Mouse (Mus musculus): ENCODE results near the gene 1110051M20Rik. TPM values are rescaled to one million over a fixed set of nuclear protein-coding genes. Genes with fewer than 3 reads are reported as not detected.
A peak's percentile ranks its signal among the peaks of the same experiment; 100 is the strongest.

Gene 1110051M20Rik
- polyA plus RNA-seq, 1 experiment = 45.5 TPM

DNA sequence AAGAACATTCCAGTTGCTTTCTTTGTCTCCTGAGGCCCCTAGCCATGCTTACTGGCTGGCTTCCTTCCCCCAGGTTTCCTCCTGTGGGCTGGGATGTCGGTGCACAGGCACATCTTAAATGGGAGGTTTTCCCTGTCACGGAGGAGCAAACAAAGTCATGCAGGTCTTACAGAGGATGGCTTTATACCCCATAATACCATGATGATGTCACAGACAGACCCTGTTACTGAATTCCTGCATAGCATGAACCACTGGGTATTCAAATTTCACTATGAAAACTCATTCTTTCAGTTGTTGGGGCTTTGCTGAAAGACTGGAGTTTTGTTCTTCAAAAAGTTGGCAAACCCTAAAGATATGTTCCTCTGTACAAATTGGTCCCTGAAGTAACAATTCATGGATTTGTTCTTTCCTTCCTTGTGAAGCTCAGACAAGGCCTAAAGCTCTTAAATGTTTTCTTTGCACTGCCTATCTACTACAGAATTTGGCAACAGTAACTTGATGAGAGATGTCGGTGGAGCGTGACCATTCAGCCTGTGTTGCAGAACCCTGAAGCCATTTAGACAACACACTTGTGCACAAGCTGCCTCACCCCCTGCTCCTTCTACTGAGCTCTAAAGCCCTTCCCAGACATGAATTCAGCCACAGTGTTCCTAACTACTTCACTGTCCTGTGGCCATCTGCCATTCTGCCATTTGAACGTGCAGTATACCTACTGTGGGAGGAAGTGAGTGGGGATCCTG lies 57.8 kb downstream of the 1110051M20Rik start:
- H3K4me2 ChIP-seq (ENCODE audit: low read depth) = no peak overlapping the region
- H3K27me3 ChIP-seq (ENCODE audit: control insufficient read depth, insufficient read depth, insufficient read length) = no peaks in the 10 kb centered on the region
- TF ChIP-seq TCF3 (IDR thresholded peaks at IDR 0.05; ENCODE audit: insufficient read length, low read depth) = no peak
- no peak for TF ChIP-seq MYOG (IDR thresholded peaks at IDR 0.05; ENCODE audit: control insufficient read depth in 1 of 3, insufficient read depth in 1 of 3, insufficient read length in 2 of 3, low read depth in 2 of 3)
- no peak for TF ChIP-seq SRF (IDR thresholded peaks at IDR 0.05; ENCODE audit: control insufficient read depth, insufficient read length, low read depth)
- no peak for TF ChIP-seq USF1 (IDR thresholded peaks at IDR 0.05; ENCODE audit: low read depth)
- no peak for TF ChIP-seq REST (IDR thresholded peaks at IDR 0.05; ENCODE audit: insufficient read depth, insufficient read length)
- TF ChIP-seq MYOD1 (IDR thresholded peaks at IDR 0.05; ENCODE audit: control insufficient read depth in 1 of 3, insufficient read length in 2 of 3, low read depth in 2 of 3) = no peak
- no peak for TF ChIP-seq E2F4 (IDR thresholded peaks at IDR 0.05; ENCODE audit: insufficient read depth)
- no peak for TF ChIP-seq MAX (IDR thresholded peaks at IDR 0.05; ENCODE audit: low read depth)
- TF ChIP-seq POLR2AphosphoS2 (IDR thresholded peaks at IDR 0.05; ENCODE audit: insufficient read length, low read depth) = no peak
- TF ChIP-seq CEBPB (IDR thresholded peaks at IDR 0.05; ENCODE audit: insufficient read depth, poor library complexity, severe bottlenecking) = no peak
- TF ChIP-seq POLR2A (IDR thresholded peaks at IDR 0.05; ENCODE audit: insufficient read length, low read depth) = no peak
- no peak for TF ChIP-seq TCF12 (IDR thresholded peaks at IDR 0.05; ENCODE audit: insufficient read depth, poor library complexity, severe bottlenecking)
- no peak overlapping the region for H3K4me3 ChIP-seq
- H3ac ChIP-seq (ENCODE audit: control insufficient read depth, insufficient read length) = no peak overlapping the region
- no peaks in the 10 kb centered on the region for H3K79me2 ChIP-seq (ENCODE audit: control insufficient read depth, insufficient read depth)
- no peaks in the 10 kb centered on the region for H3K36me3 ChIP-seq (ENCODE audit: control insufficient read depth, insufficient read depth)

- H3ac ChIP-seq (ENCODE audit: control insufficient read depth, insufficient read length) = no peak overlapping the region
- no peak overlapping the region for H3K4me3 ChIP-seq
- no peaks in the 10 kb centered on the region for H3K27me3 ChIP-seq (ENCODE audit: control insufficient read depth, insufficient read depth, insufficient read length)
- no peak for TF ChIP-seq USF1 (IDR thresholded peaks at IDR 0.05; ENCODE audit: low read depth)
- TF ChIP-seq MYOD1 (IDR thresholded peaks at IDR 0.05; ENCODE audit: control insufficient read depth in 1 of 3, insufficient read length in 2 of 3, low read depth in 2 of 3) = peak in 1 of 3 experiments; percentile 66
- no peak for TF ChIP-seq REST (IDR thresholded peaks at IDR 0.05; ENCODE audit: insufficient read depth, insufficient read length)
- no peak for TF ChIP-seq POLR2AphosphoS2 (IDR thresholded peaks at IDR 0.05; ENCODE audit: insufficient read length, low read depth)
- TF ChIP-seq CEBPB (IDR thresholded peaks at IDR 0.05; ENCODE audit: insufficient read depth, poor library complexity, severe bottlenecking) = no peak
- TF ChIP-seq POLR2A (IDR thresholded peaks at IDR 0.05; ENCODE audit: insufficient read length, low read depth) = no peak
- TF ChIP-seq MYOG (IDR thresholded peaks at IDR 0.05; ENCODE audit: control insufficient read depth in 1 of 3, insufficient read depth in 1 of 3, insufficient read length in 2 of 3, low read depth in 2 of 3) = peak in 1 of 3 experiments; percentile 83
- no peak for TF ChIP-seq MAX (IDR thresholded peaks at IDR 0.05; ENCODE audit: low read depth)
- peak; percentile 23 for TF ChIP-seq TCF12 (IDR thresholded peaks at IDR 0.05; ENCODE audit: insufficient read depth, poor library complexity, severe bottlenecking)
- TF ChIP-seq TCF3 (IDR thresholded peaks at IDR 0.05; ENCODE audit: insufficient read length, low read depth) = peak; percentile 18
- no peak for TF ChIP-seq E2F4 (IDR thresholded peaks at IDR 0.05; ENCODE audit: insufficient read depth)
- no peak for TF ChIP-seq SRF (IDR thresholded peaks at IDR 0.05; ENCODE audit: control insufficient read depth, insufficient read length, low read depth)
- no peaks in the 10 kb centered on the region for H3K79me2 ChIP-seq (ENCODE audit: control insufficient read depth, insufficient read depth)
- no peak overlapping the region for H3K4me2 ChIP-seq (ENCODE audit: low read depth)
- no peaks in the 10 kb centered on the region for H3K36me3 ChIP-seq (ENCODE audit: control insufficient read depth, insufficient read depth)
Observed at GRCm38 (mm10) chr2:91383294-91383693, 61.2 kb downstream of the 1110051M20Rik start.

DNA sequence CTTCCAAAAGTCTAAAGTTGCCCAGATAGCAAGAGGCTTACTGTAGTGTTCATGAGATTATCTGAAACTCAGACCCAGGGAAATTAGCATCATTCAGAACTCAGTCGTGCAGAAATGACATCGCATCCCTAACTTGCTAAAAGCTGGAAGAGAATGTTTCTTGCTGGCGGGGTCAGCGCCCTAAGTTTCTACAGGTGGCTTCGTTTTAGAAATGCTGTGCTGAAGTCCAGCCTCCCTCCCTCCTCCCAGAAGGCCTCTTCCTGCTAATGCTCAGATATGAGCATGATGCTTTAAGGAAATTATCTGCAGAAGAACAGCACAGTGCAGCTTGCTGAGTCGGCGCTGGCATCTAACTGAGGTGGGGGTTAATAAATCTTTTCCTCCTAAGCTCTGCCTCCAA lies 67.5 kb downstream of the 1110051M20Rik start:
- Histone ChIP-seq H3K4me3 (no peak overlapping the region), H3K27me3 (ENCODE audit: control insufficient read depth, insufficient read depth, insufficient read length) (no peaks in the 10 kb centered on the region), H3K79me2 (ENCODE audit: control insufficient read depth, insufficient read depth) (no peaks in the 10 kb centered on the region), H3ac (ENCODE audit: control insufficient read depth, insufficient read length) (no peak overlapping the region), H3K36me3 (ENCODE audit: control insufficient read depth, insufficient read depth) (no peaks in the 10 kb centered on the region), H3K4me2 (ENCODE audit: low read depth) (peak overlapping the region; percentile 2)
- TF ChIP-seq POLR2AphosphoS2 (IDR thresholded peaks at IDR 0.05; ENCODE audit: insufficient read length, low read depth) = no peak
- TF ChIP-seq USF1 (IDR thresholded peaks at IDR 0.05; ENCODE audit: low read depth) = no peak
- TF ChIP-seq MYOG (IDR thresholded peaks at IDR 0.05; ENCODE audit: control insufficient read depth in 1 of 3, insufficient read depth in 1 of 3, insufficient read length in 2 of 3, low read depth in 2 of 3) = no peak
- TF ChIP-seq MAX (IDR thresholded peaks at IDR 0.05; ENCODE audit: low read depth) = no peak
- TF ChIP-seq TCF12 (IDR thresholded peaks at IDR 0.05; ENCODE audit: insufficient read depth, poor library complexity, severe bottlenecking) = no peak
- TF ChIP-seq TCF3 (IDR thresholded peaks at IDR 0.05; ENCODE audit: insufficient read length, low read depth) = no peak
- no peak for TF ChIP-seq POLR2A (IDR thresholded peaks at IDR 0.05; ENCODE audit: insufficient read length, low read depth)
- no peak for TF ChIP-seq MYOD1 (IDR thresholded peaks at IDR 0.05; ENCODE audit: control insufficient read depth in 1 of 3, insufficient read length in 2 of 3, low read depth in 2 of 3)
- TF ChIP-seq E2F4 (IDR thresholded peaks at IDR 0.05; ENCODE audit: insufficient read depth) = no peak

- no peaks in the 10 kb centered on the region for H3K79me2 ChIP-seq (ENCODE audit: control insufficient read depth, insufficient read depth)
- H3K27me3 ChIP-seq (ENCODE audit: control insufficient read depth, insufficient read depth, insufficient read length) = no peaks in the 10 kb centered on the region
- no peaks in the 10 kb centered on the region for H3K36me3 ChIP-seq (ENCODE audit: control insufficient read depth, insufficient read depth)
- TF ChIP-seq SRF (IDR thresholded peaks at IDR 0.05; ENCODE audit: control insufficient read depth, insufficient read length, low read depth) (no peak), MAX (IDR thresholded peaks at IDR 0.05; ENCODE audit: low read depth) (no peak), MYOD1 (IDR thresholded peaks at IDR 0.05; ENCODE audit: control insufficient read depth in 1 of 3, insufficient read length in 2 of 3, low read depth in 2 of 3) (peak; percentile 88 to 99 (median 94)), E2F4 (IDR thresholded peaks at IDR 0.05; ENCODE audit: insufficient read depth) (no peak), CEBPB (IDR thresholded peaks at IDR 0.05; ENCODE audit: insufficient read depth, poor library complexity, severe bottlenecking) (no peak), USF1 (IDR thresholded peaks at IDR 0.05; ENCODE audit: low read depth) (peak; percentile 22), POLR2AphosphoS2 (IDR thresholded peaks at IDR 0.05; ENCODE audit: insufficient read length, low read depth) (no peak), POLR2A (IDR thresholded peaks at IDR 0.05; ENCODE audit: insufficient read length, low read depth) (no peak), TCF3 (IDR thresholded peaks at IDR 0.05; ENCODE audit: insufficient read length, low read depth) (peak; percentile 86), MYOG (IDR thresholded peaks at IDR 0.05; ENCODE audit: control insufficient read depth in 1 of 3, insufficient read depth in 1 of 3, insufficient read length in 2 of 3, low read depth in 2 of 3) (peak; percentile 89 to 98 (median 89)), REST (IDR thresholded peaks at IDR 0.05; ENCODE audit: insufficient read depth, insufficient read length) (no peak), TCF12 (IDR thresholded peaks at IDR 0.05; ENCODE audit: insufficient read depth, poor library complexity, severe bottlenecking) (peak; percentile 84)
- peak overlapping the region; percentile 53 for H3K4me2 ChIP-seq (ENCODE audit: low read depth)
- H3ac ChIP-seq (ENCODE audit: control insufficient read depth, insufficient read length) = no peak overlapping the region
- no peak overlapping the region for H3K4me3 ChIP-seq
Observed at GRCm38 (mm10) chr2:91370314-91370713, 74.2 kb downstream of the 1110051M20Rik start.
